Mouse (Mus musculus): ENCODE results near the gene Mettl27. TPM values are rescaled to one million over a fixed set of nuclear protein-coding genes. Genes with fewer than 3 reads are reported as not detected.
"Not testable (repeated sequence)": the region's sequence is repeated elsewhere in the genome, so short reads cannot be mapped to it uniquely, and the experiment has no call there.

Gene Mettl27
- polyA plus RNA-seq, 1 experiment, result 23.2 TPM

DNA sequence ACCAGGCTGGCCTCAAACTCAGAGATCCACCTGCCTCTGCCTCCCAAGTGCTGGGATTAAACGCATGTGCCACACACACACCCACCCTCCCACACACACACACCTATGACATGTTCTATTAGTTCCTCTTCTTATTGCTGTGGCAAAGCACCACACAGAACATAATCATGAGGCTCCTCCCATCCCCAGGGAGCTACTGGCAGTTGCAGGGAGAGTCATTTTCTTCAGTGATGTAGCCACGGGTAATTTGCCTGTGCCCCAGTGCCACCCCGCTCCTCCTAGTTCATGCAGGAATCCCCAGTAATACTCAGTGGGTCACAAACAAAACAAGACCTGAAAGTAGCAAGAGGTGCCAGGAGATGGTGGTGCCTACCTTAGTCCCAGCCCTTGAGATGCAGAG is 2.5 kb downstream of the Mettl27 start:
- Histone ChIP-seq H3K4me3 (replicated peaks; ENCODE audit: extremely low read depth, low read depth, low read length) (no peak overlapping the region), H3K4me1 (ENCODE audit: control insufficient read depth, insufficient read depth, low read length) (no peaks in the 10 kb centered on the region)
- no peak for TF ChIP-seq POLR2A (IDR thresholded peaks at IDR 0.05; ENCODE audit: borderline replicate concordance, extremely low read depth, low read depth, low read length)
- no peak for TF ChIP-seq CTCF (IDR thresholded peaks at IDR 0.05; ENCODE audit: insufficient read depth, low read length)
- WGBS, result 81% methylated on average over 3 of the region's 3 CpGs
- DNase-seq, result no peak

DNA sequence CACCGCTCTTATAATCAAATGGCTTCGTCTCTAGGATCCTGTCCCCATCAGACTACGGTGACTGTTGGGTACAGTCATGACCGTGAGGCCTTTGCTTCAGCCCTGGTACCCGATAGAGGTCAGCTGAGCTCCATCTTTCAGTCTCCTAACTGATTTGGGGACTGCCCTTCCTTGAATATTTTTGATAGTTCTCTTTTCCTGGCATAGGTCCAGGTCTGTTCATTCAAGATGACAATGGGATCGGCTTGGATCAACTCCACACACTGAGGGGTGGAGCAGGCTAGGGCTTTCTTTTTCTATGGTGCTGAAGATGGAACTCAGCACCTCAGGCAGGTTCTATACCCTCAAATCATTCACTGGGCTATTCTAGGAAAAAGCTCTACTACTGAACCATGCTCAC is 3.9 kb downstream of the Mettl27 start:
- Histone ChIP-seq H3K4me1 (ENCODE audit: control insufficient read depth, insufficient read depth, low read length) (no peaks in the 10 kb centered on the region), H3K4me3 (replicated peaks; ENCODE audit: extremely low read depth, low read depth, low read length) (no peak overlapping the region)
- DNase-seq, result no peak
- TF ChIP-seq CTCF (IDR thresholded peaks at IDR 0.05; ENCODE audit: insufficient read depth, low read length), result no peak
- TF ChIP-seq POLR2A (IDR thresholded peaks at IDR 0.05; ENCODE audit: borderline replicate concordance, extremely low read depth, low read depth, low read length), result no peak
- 74% methylated on average over 6 of the region's 6 CpGs for WGBS

DNA sequence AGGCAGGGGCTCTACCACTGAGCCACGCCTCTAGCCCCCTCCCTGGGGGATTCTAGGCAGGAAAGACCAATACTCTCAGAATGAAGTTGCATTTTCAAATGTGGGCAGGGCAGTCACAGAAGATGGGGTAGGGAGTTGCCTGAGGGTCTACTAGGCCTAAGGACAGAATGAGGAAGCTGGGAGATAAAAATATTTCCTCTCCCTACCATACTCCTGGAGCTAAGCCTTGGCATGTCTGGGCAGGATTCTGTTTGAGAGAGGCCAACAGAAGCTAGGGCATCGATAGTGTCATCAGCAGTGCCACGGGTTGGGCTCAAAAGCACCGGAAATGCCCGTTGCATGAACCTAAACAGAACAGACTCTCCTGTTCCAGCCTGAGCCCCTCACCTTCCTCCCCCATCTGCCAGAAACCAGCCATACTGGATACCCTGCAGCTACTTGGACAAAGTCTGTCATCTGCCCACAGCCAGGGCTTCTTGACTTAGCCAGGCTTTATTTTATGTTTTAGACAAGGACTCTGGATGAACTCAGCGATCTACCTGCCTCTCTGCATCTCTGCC is 4.5 kb downstream of the Mettl27 start:
- Histone ChIP-seq H3K4me3 (replicated peaks; ENCODE audit: extremely low read depth, low read depth, low read length) (no peak overlapping the region), H3K4me1 (ENCODE audit: control insufficient read depth, insufficient read depth, low read length) (no peaks in the 10 kb centered on the region)
- 72% methylated on average over 6 of the region's 6 CpGs for WGBS
- TF ChIP-seq CTCF (IDR thresholded peaks at IDR 0.05; ENCODE audit: insufficient read depth, low read length), result no peak
- no peak for TF ChIP-seq POLR2A (IDR thresholded peaks at IDR 0.05; ENCODE audit: borderline replicate concordance, extremely low read depth, low read depth, low read length)
- DNase-seq, result no peak

DNA sequence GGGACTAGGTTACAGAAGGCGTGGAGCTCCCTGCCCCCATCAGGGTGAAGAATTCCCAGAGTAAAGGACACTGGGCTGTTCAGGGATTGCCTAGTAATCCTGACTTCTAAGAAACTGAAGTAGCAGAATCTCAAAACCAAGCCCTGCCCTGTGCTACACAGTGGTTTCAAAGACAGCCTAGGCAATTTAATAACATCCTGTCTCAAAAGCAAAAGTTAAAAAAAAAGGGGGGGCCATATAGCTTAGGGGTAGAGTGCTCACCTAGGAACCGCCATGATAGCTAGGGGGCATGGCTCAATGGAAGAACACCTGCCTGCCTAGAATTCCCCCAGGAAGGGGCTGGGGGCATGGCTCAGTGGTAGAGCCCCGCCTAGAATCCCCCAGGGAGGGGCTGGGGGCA is 6.9 kb downstream of the Mettl27 start:
- Histone ChIP-seq H3K4me3 (replicated peaks; ENCODE audit: extremely low read depth, low read depth, low read length) (no peak overlapping the region), H3K4me1 (ENCODE audit: control insufficient read depth, insufficient read depth, low read length) (no peaks in the 10 kb centered on the region)
- DNase-seq, result no peak
- TF ChIP-seq POLR2A (IDR thresholded peaks at IDR 0.05; ENCODE audit: borderline replicate concordance, extremely low read depth, low read depth, low read length) (no peak), CTCF (IDR thresholded peaks at IDR 0.05; ENCODE audit: insufficient read depth, low read length) (no peak)
- 69% methylated on average over 3 of the region's 3 CpGs for WGBS

DNA sequence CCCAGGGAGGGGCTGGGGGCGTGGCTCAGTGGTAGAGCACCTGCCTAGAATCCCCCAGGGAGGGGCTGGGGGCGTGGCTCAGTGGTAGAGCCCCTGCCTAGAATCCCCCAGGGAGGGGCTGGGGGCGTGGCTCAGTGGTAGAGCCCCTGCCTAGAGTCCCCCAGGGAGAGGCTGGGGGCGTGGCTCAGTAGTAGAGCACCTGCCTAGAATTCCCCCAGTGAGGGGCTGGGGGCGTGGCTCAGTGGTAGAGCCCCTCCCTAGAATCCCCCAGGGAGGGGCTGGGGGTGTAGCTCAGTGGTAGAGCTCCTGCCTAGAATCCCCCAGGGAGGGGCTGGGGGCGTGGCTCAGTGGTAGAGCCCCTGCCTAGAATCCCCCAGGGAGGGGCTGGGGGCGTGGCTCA is 7.4 kb downstream of the Mettl27 start:
- not testable (repeated sequence) for DNase-seq; H3K4me3 ChIP-seq (replicated peaks; ENCODE audit: extremely low read depth, low read depth, low read length); H3K4me1 ChIP-seq (ENCODE audit: control insufficient read depth, insufficient read depth, low read length)
- WGBS, result 72% methylated on average over 5 of the region's 7 CpGs

DNA sequence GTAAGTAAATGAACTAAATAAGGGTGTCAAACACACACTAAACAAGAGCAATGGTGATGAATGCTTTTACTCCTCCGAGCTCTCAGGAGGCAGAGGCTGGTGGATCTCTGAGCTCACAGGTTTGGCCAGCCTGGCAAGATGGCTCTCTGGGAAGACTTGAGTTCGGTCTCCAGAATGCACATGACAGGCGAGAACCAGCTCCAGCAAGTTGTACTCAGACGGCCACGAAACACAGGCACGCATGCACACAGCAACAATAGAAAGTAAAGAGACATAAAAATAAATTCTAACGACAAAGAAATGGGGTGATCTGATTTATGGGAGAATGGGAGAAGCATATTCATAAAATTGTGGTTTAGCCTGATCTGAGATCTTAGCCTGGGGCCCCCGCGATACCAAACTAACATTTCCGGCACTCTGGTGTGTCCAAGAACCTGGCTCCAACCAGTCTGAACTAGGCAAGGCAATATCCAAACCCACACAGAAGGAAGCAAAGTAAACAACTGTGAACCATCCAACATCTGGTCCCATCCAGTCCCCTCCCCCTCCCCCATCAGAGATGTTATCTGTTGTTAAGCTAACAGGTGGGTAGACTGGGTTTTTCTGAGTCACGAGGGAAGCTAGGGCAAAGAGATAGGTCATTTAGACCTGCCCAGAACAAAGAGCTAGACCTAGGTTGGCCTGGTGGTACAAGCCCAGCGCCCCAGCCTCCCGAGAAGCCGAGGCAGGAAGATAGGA is 9.5 kb downstream of the Mettl27 start:
- no peak for DNase-seq
- 76% methylated on average over 14 of the region's 14 CpGs for WGBS
- H3K4me3 ChIP-seq (replicated peaks; ENCODE audit: extremely low read depth, low read depth, low read length), result no peak overlapping the region
- no peak for TF ChIP-seq CTCF (IDR thresholded peaks at IDR 0.05; ENCODE audit: insufficient read depth, low read length)
- TF ChIP-seq POLR2A (IDR thresholded peaks at IDR 0.05; ENCODE audit: borderline replicate concordance, extremely low read depth, low read depth, low read length), result no peak
- H3K4me1 ChIP-seq (ENCODE audit: control insufficient read depth, insufficient read depth, low read length), result no peaks in the 10 kb centered on the region

DNA sequence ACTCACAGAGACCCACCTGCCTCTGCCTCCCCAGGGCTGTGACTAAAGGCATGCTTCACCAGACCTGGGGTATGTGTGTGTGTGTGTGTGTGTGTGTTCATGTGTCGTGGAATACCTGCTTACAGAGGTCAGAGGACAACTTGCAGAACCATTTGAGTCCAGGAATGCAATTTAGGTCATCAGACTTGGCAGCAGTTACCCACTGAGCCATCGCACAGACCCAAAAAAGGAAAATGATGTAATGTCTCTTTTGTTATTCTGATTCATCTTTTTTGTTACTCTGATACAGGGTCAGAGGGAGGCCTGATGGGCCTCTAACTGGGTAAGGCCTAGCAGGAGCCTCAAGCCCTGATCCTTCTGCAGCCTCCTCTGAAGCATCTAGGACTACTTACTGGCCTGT is 10.6 kb downstream of the Mettl27 start:
- Histone ChIP-seq H3K4me1 (ENCODE audit: control insufficient read depth, insufficient read depth, low read length) (no peaks in the 10 kb centered on the region), H3K4me3 (replicated peaks; ENCODE audit: extremely low read depth, low read depth, low read length) (no peak overlapping the region)
- 38% methylated on average over 2 of the region's 2 CpGs for WGBS
- no peak for TF ChIP-seq CTCF (IDR thresholded peaks at IDR 0.05; ENCODE audit: insufficient read depth, low read length)
- no peak for TF ChIP-seq POLR2A (IDR thresholded peaks at IDR 0.05; ENCODE audit: borderline replicate concordance, extremely low read depth, low read depth, low read length)
- DNase-seq, result no peak

DNA sequence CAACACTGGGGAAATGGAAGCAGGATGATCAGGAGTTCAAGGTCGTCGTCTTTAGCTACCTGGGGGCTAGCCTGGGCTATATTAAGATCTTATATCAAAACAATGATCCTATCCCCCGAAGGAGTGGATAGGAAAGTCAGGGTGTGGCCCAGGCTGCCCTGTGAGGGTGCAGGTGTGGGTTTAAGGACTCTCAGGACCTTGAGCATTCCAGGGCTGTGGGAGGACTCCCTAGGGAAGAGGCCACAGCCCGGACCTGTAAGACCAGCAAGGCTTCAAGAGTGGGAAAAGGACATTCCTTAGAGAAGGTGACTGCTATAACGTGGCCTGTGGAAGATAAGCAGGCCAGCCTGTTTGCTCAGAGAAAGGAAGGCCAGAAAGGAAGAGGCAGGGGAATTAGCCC is 12.0 kb downstream of the Mettl27 start:
- Histone ChIP-seq H3K4me3 (replicated peaks; ENCODE audit: extremely low read depth, low read depth, low read length) (no peak overlapping the region), H3K4me1 (ENCODE audit: control insufficient read depth, insufficient read depth, low read length) (peaks cover 5% of the 10 kb centered on the region; the same call in 1 of the 2 replicates)
- DNase-seq, result no peak
- WGBS, result 52% methylated on average over 5 of the region's 5 CpGs
- TF ChIP-seq POLR2A (IDR thresholded peaks at IDR 0.05; ENCODE audit: borderline replicate concordance, extremely low read depth, low read depth, low read length) (no peak), CTCF (IDR thresholded peaks at IDR 0.05; ENCODE audit: insufficient read depth, low read length) (no peak)

DNA sequence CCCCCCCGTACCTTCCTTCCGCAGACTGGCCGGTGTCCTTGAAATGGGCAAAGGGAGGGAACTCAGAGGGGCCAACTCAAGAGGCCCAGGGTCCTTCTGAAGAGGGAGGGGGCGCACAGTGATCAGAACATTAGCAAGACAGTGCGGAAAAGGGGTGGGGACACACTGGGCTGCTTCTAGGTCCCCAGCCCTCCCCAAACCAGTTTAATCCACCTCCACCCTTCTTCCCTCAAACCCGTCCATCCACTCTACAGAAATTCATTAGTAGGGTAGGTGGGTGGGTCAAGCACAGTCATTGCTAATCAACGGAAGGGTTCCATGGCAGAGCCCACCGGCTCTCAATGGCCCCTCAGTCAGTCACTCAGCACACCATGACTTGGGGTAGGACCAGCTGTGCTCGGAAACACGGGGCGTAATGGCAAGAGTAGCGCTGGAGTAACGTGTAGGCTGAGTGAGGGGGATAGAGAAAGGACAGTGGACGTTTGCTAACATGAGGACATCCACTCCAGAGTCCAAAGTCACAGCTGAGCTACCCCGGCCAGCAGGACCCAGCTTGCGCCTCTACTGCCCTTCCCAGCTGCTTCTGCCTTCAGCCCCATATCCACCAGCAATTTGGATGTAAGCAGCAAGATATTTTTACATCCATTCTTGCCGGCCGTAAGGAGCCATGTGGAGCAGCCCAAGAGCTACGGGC is 13.2 kb downstream of the Mettl27 start:
- DNase-seq, result no peak
- TF ChIP-seq POLR2A (IDR thresholded peaks at IDR 0.05; ENCODE audit: borderline replicate concordance, extremely low read depth, low read depth, low read length) (no peak), CTCF (IDR thresholded peaks at IDR 0.05; ENCODE audit: insufficient read depth, low read length) (no peak)
- WGBS, result 57% methylated on average over 19 of the region's 19 CpGs
- Histone ChIP-seq H3K4me1 (ENCODE audit: control insufficient read depth, insufficient read depth, low read length) (peaks cover 5% of the 10 kb centered on the region; the same call in 1 of the 2 replicates), H3K4me3 (replicated peaks; ENCODE audit: extremely low read depth, low read depth, low read length) (no peak overlapping the region)
